Mouse (Mus musculus): ENCODE measurements around the gene Tesmin. TPM values are rescaled to one million over a fixed set of nuclear protein-coding genes. Genes with fewer than 3 reads are reported as not detected.
A peak's percentile ranks its signal among the peaks of the same experiment; 100 is the strongest.

The Tesmin gene
- 0.51 and 0.53 TPM in 2 replicates for polyA plus RNA-seq (2014; fragmentation: Nextera tagmentation; extraction: Ambion mirVana)

- no peaks in the 10 kb centered on the region for H3K4me1 ChIP-seq (ENCODE audit: control insufficient read depth, insufficient read depth, low read length)
- H3K9me3 ChIP-seq (ENCODE audit: control insufficient read depth, low read length) = peaks cover 4% of the 10 kb centered on the region
- H3K4me3 ChIP-seq (ENCODE audit: low read length) = peak within 1 kb of the TSS; percentile 45
- H3K36me3 ChIP-seq (ENCODE audit: control insufficient read depth, insufficient read depth, low read length) = no peaks in the 10 kb centered on the region; the same call in 1 of the 2 replicates
- H3K9ac ChIP-seq (ENCODE audit: low read depth, low read length) = peak within 1 kb of the TSS; percentile 63
- 2% methylated on average over 33 of the region's 33 CpGs for WGBS
- H3K27ac ChIP-seq (ENCODE audit: low read depth, low read length) = no peak within 1 kb of the TSS
- no peaks in the 10 kb centered on the region for H3K27me3 ChIP-seq (ENCODE audit: control insufficient read depth, insufficient read depth, low read length)
- peak within 1 kb of the TSS; percentile 91 for H3K4me2 ChIP-seq (replicated peaks; ENCODE audit: low read depth, low read length)
- peak; percentile 92 for ATAC-seq (ENCODE audit: low FRiP score, low TSS enrichment)
Observed at GRCm38 (mm10) chr19:3388629-3389057, at the start of gene Tesmin. TSS of gene Tesmin (plus strand) at chr19:3388857.

GRCm38 (mm10) chr19:3339187-3339586, 49.5 kb upstream of the Tesmin start:
- Histone ChIP-seq H3K27ac (ENCODE audit: low read depth, low read length) (no peak overlapping the region), H3K9me3 (ENCODE audit: control insufficient read depth, low read length) (no peaks in the 10 kb centered on the region), H3K27me3 (ENCODE audit: control insufficient read depth, insufficient read depth, low read length) (no peaks in the 10 kb centered on the region), H3K4me2 (replicated peaks; ENCODE audit: low read depth, low read length) (no peak overlapping the region), H3K4me1 (ENCODE audit: control insufficient read depth, insufficient read depth, low read length) (peaks cover 12% of the 10 kb centered on the region), H3K9ac (ENCODE audit: low read depth, low read length) (no peak overlapping the region), H3K36me3 (ENCODE audit: control insufficient read depth, insufficient read depth, low read length) (no peaks in the 10 kb centered on the region), H3K4me3 (ENCODE audit: low read length) (no peak overlapping the region)
- WGBS = 88% methylated on average over 8 of the region's 8 CpGs
- no peak for ATAC-seq (ENCODE audit: low FRiP score, low TSS enrichment)

- no peak for ATAC-seq (ENCODE audit: low FRiP score, low TSS enrichment)
- Histone ChIP-seq H3K4me1 (ENCODE audit: control insufficient read depth, insufficient read depth, low read length) (peaks cover 12% of the 10 kb centered on the region), H3K27me3 (ENCODE audit: control insufficient read depth, insufficient read depth, low read length) (no peaks in the 10 kb centered on the region), H3K9me3 (ENCODE audit: control insufficient read depth, low read length) (no peaks in the 10 kb centered on the region), H3K4me3 (ENCODE audit: low read length) (no peak overlapping the region), H3K27ac (ENCODE audit: low read depth, low read length) (no peak overlapping the region), H3K36me3 (ENCODE audit: control insufficient read depth, insufficient read depth, low read length) (no peaks in the 10 kb centered on the region), H3K9ac (ENCODE audit: low read depth, low read length) (no peak overlapping the region), H3K4me2 (replicated peaks; ENCODE audit: low read depth, low read length) (no peak overlapping the region)
- 88% methylated on average over 3 of the region's 3 CpGs for WGBS
Observed at GRCm38 (mm10) chr19:3341021-3341420, 47.6 kb upstream of the Tesmin start.

- Histone ChIP-seq H3K9ac (ENCODE audit: low read depth, low read length) (no peak overlapping the region), H3K4me1 (ENCODE audit: control insufficient read depth, insufficient read depth, low read length) (peaks cover 9% of the 10 kb centered on the region; the same call in 1 of the 2 replicates), H3K9me3 (ENCODE audit: control insufficient read depth, low read length) (peaks cover 3% of the 10 kb centered on the region; the same call in 1 of the 2 replicates), H3K27ac (ENCODE audit: low read depth, low read length) (peak overlapping the region; percentile 13; the same call in 1 of the 2 replicates), H3K27me3 (ENCODE audit: control insufficient read depth, insufficient read depth, low read length) (no peaks in the 10 kb centered on the region), H3K36me3 (ENCODE audit: control insufficient read depth, insufficient read depth, low read length) (no peaks in the 10 kb centered on the region), H3K4me3 (ENCODE audit: low read length) (no peak overlapping the region), H3K4me2 (replicated peaks; ENCODE audit: low read depth, low read length) (no peak overlapping the region)
- ATAC-seq (ENCODE audit: low FRiP score, low TSS enrichment) = no peak
- WGBS = 74% methylated on average over 3 of the region's 3 CpGs
Observed at GRCm38 (mm10) chr19:3343929-3344328, 44.7 kb upstream of the Tesmin start.

GRCm38 (mm10) chr19:3344636-3345544, 43.8 kb upstream of the Tesmin start:
- Histone ChIP-seq H3K9ac (ENCODE audit: low read depth, low read length) (no peak overlapping the region), H3K4me2 (replicated peaks; ENCODE audit: low read depth, low read length) (no peak overlapping the region), H3K4me3 (ENCODE audit: low read length) (no peak overlapping the region), H3K9me3 (ENCODE audit: control insufficient read depth, low read length) (peaks cover 3% of the 10 kb centered on the region; the same call in 1 of the 2 replicates), H3K36me3 (ENCODE audit: control insufficient read depth, insufficient read depth, low read length) (no peaks in the 10 kb centered on the region), H3K4me1 (ENCODE audit: control insufficient read depth, insufficient read depth, low read length) (peaks cover 9% of the 10 kb centered on the region; the same call in 1 of the 2 replicates), H3K27ac (ENCODE audit: low read depth, low read length) (peak overlapping the region; percentile 31; the same call in 1 of the 2 replicates), H3K27me3 (ENCODE audit: control insufficient read depth, insufficient read depth, low read length) (no peaks in the 10 kb centered on the region)
- ATAC-seq (ENCODE audit: low FRiP score, low TSS enrichment) = peak; percentile 45
- 50% methylated on average over 8 of the region's 8 CpGs for WGBS

GRCm38 (mm10) chr19:3347784-3348183, 40.9 kb upstream of the Tesmin start:
- WGBS = 100% methylated on average over 1 of the region's 1 CpGs
- no peak for ATAC-seq (ENCODE audit: low FRiP score, low TSS enrichment)

GRCm38 (mm10) chr19:3353415-3354111, 35.1 kb upstream of the Tesmin start:
- Histone ChIP-seq H3K9me3 (ENCODE audit: control insufficient read depth, low read length) (no peaks in the 10 kb centered on the region), H3K4me2 (replicated peaks; ENCODE audit: low read depth, low read length) (no peak overlapping the region), H3K4me1 (ENCODE audit: control insufficient read depth, insufficient read depth, low read length) (no peaks in the 10 kb centered on the region), H3K36me3 (ENCODE audit: control insufficient read depth, insufficient read depth, low read length) (no peaks in the 10 kb centered on the region; the same call in 1 of the 2 replicates), H3K9ac (ENCODE audit: low read depth, low read length) (no peak overlapping the region), H3K27ac (ENCODE audit: low read depth, low read length) (no peak overlapping the region), H3K4me3 (ENCODE audit: low read length) (no peak overlapping the region), H3K27me3 (ENCODE audit: control insufficient read depth, insufficient read depth, low read length) (no peaks in the 10 kb centered on the region)
- 65% methylated on average over 7 of the region's 7 CpGs for WGBS
- 0 out of 2 replicates have a peak, but pooled peaks have one; percentile 20 for ATAC-seq (ENCODE audit: low FRiP score, low TSS enrichment)

More at GRCm38 (mm10) chr19:3347784-3348183, 40.9 kb upstream of the Tesmin start:
- H3K4me2 ChIP-seq (replicated peaks; ENCODE audit: low read depth, low read length) = no peak overlapping the region
- peaks cover 3% of the 10 kb centered on the region; the same call in 1 of the 2 replicates for H3K9me3 ChIP-seq (ENCODE audit: control insufficient read depth, low read length)
- H3K4me3 ChIP-seq (ENCODE audit: low read length) = no peak overlapping the region
- H3K36me3 ChIP-seq (ENCODE audit: control insufficient read depth, insufficient read depth, low read length) = no peaks in the 10 kb centered on the region
- peaks cover 9% of the 10 kb centered on the region; the same call in 1 of the 2 replicates for H3K4me1 ChIP-seq (ENCODE audit: control insufficient read depth, insufficient read depth, low read length)
- no peaks in the 10 kb centered on the region for H3K27me3 ChIP-seq (ENCODE audit: control insufficient read depth, insufficient read depth, low read length)
- no peak overlapping the region for H3K9ac ChIP-seq (ENCODE audit: low read depth, low read length)
- no peak overlapping the region for H3K27ac ChIP-seq (ENCODE audit: low read depth, low read length)

GRCm38 (mm10) chr19:3355096-3355495, 33.6 kb upstream of the Tesmin start:
- no peak overlapping the region for H3K27ac ChIP-seq (ENCODE audit: low read depth, low read length)
- ATAC-seq (ENCODE audit: low FRiP score, low TSS enrichment) = no peak
- 67% methylated on average over 5 of the region's 5 CpGs for WGBS
- H3K9ac ChIP-seq (ENCODE audit: low read depth, low read length) = no peak overlapping the region
- no peaks in the 10 kb centered on the region for H3K27me3 ChIP-seq (ENCODE audit: control insufficient read depth, insufficient read depth, low read length)
- H3K36me3 ChIP-seq (ENCODE audit: control insufficient read depth, insufficient read depth, low read length) = no peaks in the 10 kb centered on the region; the same call in 1 of the 2 replicates
- no peaks in the 10 kb centered on the region for H3K9me3 ChIP-seq (ENCODE audit: control insufficient read depth, low read length)
- no peak overlapping the region for H3K4me3 ChIP-seq (ENCODE audit: low read length)
- H3K4me1 ChIP-seq (ENCODE audit: control insufficient read depth, insufficient read depth, low read length) = no peaks in the 10 kb centered on the region
- no peak overlapping the region for H3K4me2 ChIP-seq (replicated peaks; ENCODE audit: low read depth, low read length)
